Mouse (Mus musculus): Measurements from ENCODE around the gene Stard10. TPM values are rescaled to one million over a fixed set of nuclear protein-coding genes. Genes with fewer than 3 reads are reported as not detected.

The Stard10 gene
- polyA plus RNA-seq, 1 experiment from 2014 or later = 6.8 TPM

DNA sequence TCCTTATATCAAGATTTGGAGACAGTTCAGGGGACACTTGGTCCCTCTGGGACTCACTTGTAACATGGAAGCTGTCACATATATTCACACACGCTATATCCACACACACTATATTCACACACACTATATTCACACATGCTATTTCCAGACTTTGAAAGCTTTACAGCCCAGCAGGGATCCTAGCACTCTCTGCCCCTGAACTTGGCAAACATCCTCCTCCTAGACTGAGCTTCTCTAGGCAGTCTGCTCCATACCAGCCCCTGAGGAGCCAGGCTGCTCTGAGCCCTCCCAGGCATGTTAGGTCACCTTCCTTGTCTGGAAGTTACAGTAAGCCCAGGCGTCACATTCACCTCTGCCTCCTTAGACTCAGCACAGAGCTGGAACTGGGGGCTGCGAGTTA lies 19.8 kb downstream of the Stard10 start:
- Histone ChIP-seq H3K4me2 (replicated peaks) (no peak overlapping the region), H3K27me3 (no peaks in the 10 kb centered on the region), H3K27ac (no peak overlapping the region), H3K9ac (replicated peaks) (no peak overlapping the region), H3K9me3 (no peaks in the 10 kb centered on the region), H3K4me3 (replicated peaks) (no peak overlapping the region), H3K36me3 (no peaks in the 10 kb centered on the region), H3K4me1 (replicated peaks) (peaks cover 3% of the 10 kb centered on the region)
- WGBS = 87% methylated on average over 3 of the region's 3 CpGs
- no peak for ATAC-seq

- Histone ChIP-seq H3K4me1 (replicated peaks) (peaks cover 2% of the 10 kb centered on the region), H3K27me3 (no peaks in the 10 kb centered on the region), H3K27ac (no peak overlapping the region), H3K9me3 (no peaks in the 10 kb centered on the region), H3K36me3 (no peaks in the 10 kb centered on the region), H3K4me3 (replicated peaks) (no peak overlapping the region), H3K9ac (replicated peaks) (no peak overlapping the region), H3K4me2 (replicated peaks) (no peak overlapping the region)
- ATAC-seq = no peak
- WGBS = 91% methylated on average over 3 of the region's 3 CpGs
These were observed 20.5 kb downstream of the Stard10 start for GRCm38 (mm10) chr7:101337401-101337800.

DNA sequence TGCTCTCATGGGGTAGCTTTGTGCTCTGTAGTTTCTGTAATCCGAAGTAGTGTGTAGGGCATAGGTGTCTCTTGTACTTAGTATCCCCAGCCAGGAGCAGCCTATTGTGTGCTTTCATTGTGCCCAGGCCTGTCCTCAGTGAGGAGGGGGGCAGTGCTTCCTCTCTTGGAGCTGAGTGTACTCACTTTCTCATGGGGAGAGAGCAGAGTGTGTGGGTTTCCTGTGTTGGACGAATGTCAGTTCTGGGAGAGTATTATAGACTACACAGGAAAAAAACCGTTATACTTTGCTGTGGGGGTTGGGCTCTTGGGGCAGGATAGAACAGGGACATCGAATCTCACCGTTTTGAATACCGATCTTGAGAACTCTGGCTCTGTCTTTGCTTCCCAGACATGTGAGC lies 24.5 kb downstream of the Stard10 start:
- H3K4me1 ChIP-seq (replicated peaks) = no peaks in the 10 kb centered on the region; the same call in 1 of the 2 replicates
- no peak overlapping the region for H3K4me2 ChIP-seq (replicated peaks)
- no peaks in the 10 kb centered on the region for H3K36me3 ChIP-seq
- no peaks in the 10 kb centered on the region for H3K9me3 ChIP-seq
- no peak overlapping the region for H3K27ac ChIP-seq
- no peaks in the 10 kb centered on the region for H3K27me3 ChIP-seq
- WGBS = 68% methylated on average over 6 of the region's 6 CpGs
- no peak for ATAC-seq
- H3K9ac ChIP-seq (replicated peaks) = no peak overlapping the region
- H3K4me3 ChIP-seq (replicated peaks) = no peak overlapping the region

GRCm38 (mm10) chr7:101343135-101343534 lies 26.2 kb downstream of the Stard10 start:
- peaks cover 8% of the 10 kb centered on the region for H3K4me1 ChIP-seq (replicated peaks)
- H3K9ac ChIP-seq (replicated peaks) = no peak overlapping the region
- WGBS = 79% methylated on average over 7 of the region's 7 CpGs
- no peaks in the 10 kb centered on the region for H3K9me3 ChIP-seq
- ATAC-seq = no peak
- no peaks in the 10 kb centered on the region for H3K27me3 ChIP-seq
- H3K4me3 ChIP-seq (replicated peaks) = no peak overlapping the region
- H3K27ac ChIP-seq = no peak overlapping the region
- no peak overlapping the region for H3K4me2 ChIP-seq (replicated peaks)
- no peaks in the 10 kb centered on the region for H3K36me3 ChIP-seq

DNA sequence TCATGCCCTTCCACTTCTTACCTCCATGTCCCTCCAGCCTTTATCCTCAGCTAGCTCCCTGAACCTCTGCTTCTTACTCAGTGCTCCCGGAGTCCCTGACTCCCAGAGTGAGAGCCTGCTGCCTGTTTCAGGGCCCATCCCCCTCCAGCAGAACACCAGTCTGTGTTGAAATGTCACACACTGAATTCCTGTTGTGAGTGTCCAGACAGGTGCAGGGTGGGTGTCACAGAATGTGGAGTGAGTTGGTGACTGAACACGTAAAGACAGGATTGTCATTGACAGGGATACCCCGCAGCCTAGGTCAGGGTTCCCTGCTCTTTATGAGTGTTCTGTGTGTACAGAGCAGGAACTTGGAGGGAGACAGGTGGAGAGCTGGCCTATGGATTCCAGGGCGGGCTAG lies 28.0 kb downstream of the Stard10 start:
- Histone ChIP-seq H3K27me3 (peaks cover 12% of the 10 kb centered on the region), H3K9me3 (no peaks in the 10 kb centered on the region), H3K4me2 (replicated peaks) (no peak overlapping the region), H3K36me3 (no peaks in the 10 kb centered on the region), H3K4me1 (replicated peaks) (peaks cover 13% of the 10 kb centered on the region), H3K4me3 (replicated peaks) (no peak overlapping the region), H3K9ac (replicated peaks) (no peak overlapping the region), H3K27ac (no peak overlapping the region)
- WGBS = 83% methylated on average over 4 of the region's 4 CpGs
- ATAC-seq = no peak

GRCm38 (mm10) chr7:101346991-101347390 lies 30.1 kb downstream of the Stard10 start:
- H3K9me3 ChIP-seq = no peaks in the 10 kb centered on the region
- H3K27me3 ChIP-seq = peaks cover 12% of the 10 kb centered on the region
- H3K36me3 ChIP-seq = no peaks in the 10 kb centered on the region
- H3K9ac ChIP-seq (replicated peaks) = no peak overlapping the region
- H3K4me1 ChIP-seq (replicated peaks) = peaks cover 13% of the 10 kb centered on the region
- WGBS = 77% methylated on average over 2 of the region's 2 CpGs
- H3K27ac ChIP-seq = no peak overlapping the region
- no peak for ATAC-seq
- no peak overlapping the region for H3K4me3 ChIP-seq (replicated peaks)
- H3K4me2 ChIP-seq (replicated peaks) = no peak overlapping the region; the same call in 1 of the 2 replicates

DNA sequence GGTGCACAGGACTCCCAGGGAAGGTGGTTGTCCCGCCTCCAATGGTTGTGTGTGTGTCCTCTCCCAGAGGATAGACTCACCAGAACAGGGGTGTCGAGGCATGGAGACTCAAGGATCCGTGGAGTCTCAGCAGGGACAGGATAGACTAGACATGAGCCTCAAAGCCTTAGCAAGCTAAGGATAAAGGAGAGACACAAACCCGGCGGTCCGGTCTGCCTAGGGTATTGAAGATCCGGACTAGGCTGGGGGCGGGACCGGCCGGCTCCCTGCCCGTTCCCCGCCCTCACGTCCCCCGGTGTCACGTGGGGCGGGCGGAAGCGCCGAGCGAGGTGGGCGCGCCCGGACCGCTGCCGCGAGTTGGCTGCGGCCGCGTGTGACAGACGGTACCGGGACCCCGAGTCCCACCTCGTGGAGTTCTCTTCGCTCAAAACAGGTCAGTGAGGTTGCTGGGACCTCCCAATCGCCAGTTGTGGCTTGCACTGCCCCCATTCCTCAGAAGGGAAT lies 30.9 kb downstream of the Stard10 start, which contains the start of gene Arap1:
Gene Arap1, plus strand, starts transcription at position 301 of the 504 bp plus-strand sequence.
- 1% methylated on average over 35 of the region's 35 CpGs for WGBS
- H3K27me3 ChIP-seq = peaks cover 12% of the 10 kb centered on the region

GRCm38 (mm10) chr7:101348312-101348711 lies 31.4 kb downstream of the Stard10 start:
- Histone ChIP-seq H3K9me3 (no peaks in the 10 kb centered on the region), H3K27me3 (peaks cover 12% of the 10 kb centered on the region), H3K4me3 (replicated peaks) (peak overlapping the region; percentile 53), H3K4me1 (replicated peaks) (peaks cover 13% of the 10 kb centered on the region), H3K4me2 (replicated peaks) (peak overlapping the region; percentile 92), H3K36me3 (no peaks in the 10 kb centered on the region), H3K9ac (replicated peaks) (peak overlapping the region; percentile 64), H3K27ac (no peak overlapping the region)
- ATAC-seq = peak; percentile 21; the same call in 1 of the 2 replicates
- 7% methylated on average over 13 of the region's 13 CpGs for WGBS

More for the DNA sequence above, 30.9 kb downstream of the Stard10 start, which contains the start of gene Arap1:
- no peaks in the 10 kb centered on the region for H3K36me3 ChIP-seq
- no peak within 1 kb of the TSS for H3K27ac ChIP-seq
- H3K4me3 ChIP-seq (replicated peaks) = peak within 1 kb of the TSS; percentile 53
- peaks cover 13% of the 10 kb centered on the region for H3K4me1 ChIP-seq (replicated peaks)
- no peaks in the 10 kb centered on the region for H3K9me3 ChIP-seq
- ATAC-seq = peak; percentile 71
- peak within 1 kb of the TSS; percentile 92 for H3K4me2 ChIP-seq (replicated peaks)
- H3K9ac ChIP-seq (replicated peaks) = peak within 1 kb of the TSS; percentile 64

GRCm38 (mm10) chr7:101349861-101350260 lies 33.0 kb downstream of the Stard10 start:
- Histone ChIP-seq H3K9me3 (no peaks in the 10 kb centered on the region), H3K9ac (replicated peaks) (no peak overlapping the region), H3K4me1 (replicated peaks) (peaks cover 13% of the 10 kb centered on the region), H3K27ac (no peak overlapping the region), H3K36me3 (no peaks in the 10 kb centered on the region), H3K27me3 (peaks cover 12% of the 10 kb centered on the region), H3K4me3 (replicated peaks) (no peak overlapping the region), H3K4me2 (replicated peaks) (no peak overlapping the region)
- 32% methylated on average over 2 of the region's 2 CpGs for WGBS
- ATAC-seq = no peak

DNA sequence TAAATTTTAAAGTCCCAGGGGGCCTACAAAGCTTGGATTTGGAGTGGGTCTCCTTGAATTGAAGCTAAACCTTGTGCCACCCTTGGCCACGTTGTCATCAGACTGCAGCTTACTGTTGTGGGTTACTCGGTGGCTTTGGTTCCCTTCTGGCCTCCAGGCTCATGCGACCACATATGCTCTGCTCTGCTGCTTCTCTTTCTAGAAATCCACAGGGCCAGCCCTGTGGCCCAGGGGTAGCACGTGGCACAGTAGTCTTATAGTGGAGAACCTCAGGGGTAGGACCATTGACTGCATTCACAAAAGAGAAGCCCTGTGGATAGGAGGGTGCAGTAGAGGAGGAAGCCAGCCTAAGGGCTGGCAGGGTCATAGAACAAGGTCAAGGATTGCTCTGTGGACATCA lies 35.5 kb downstream of the Stard10 start:
- ATAC-seq = no peak
- Histone ChIP-seq H3K4me3 (replicated peaks) (no peak overlapping the region), H3K4me2 (replicated peaks) (no peak overlapping the region), H3K27ac (no peak overlapping the region), H3K36me3 (no peaks in the 10 kb centered on the region), H3K9ac (replicated peaks) (no peak overlapping the region), H3K27me3 (peaks cover 12% of the 10 kb centered on the region), H3K4me1 (replicated peaks) (peaks cover 17% of the 10 kb centered on the region), H3K9me3 (no peaks in the 10 kb centered on the region)
- 89% methylated on average over 4 of the region's 4 CpGs for WGBS

DNA sequence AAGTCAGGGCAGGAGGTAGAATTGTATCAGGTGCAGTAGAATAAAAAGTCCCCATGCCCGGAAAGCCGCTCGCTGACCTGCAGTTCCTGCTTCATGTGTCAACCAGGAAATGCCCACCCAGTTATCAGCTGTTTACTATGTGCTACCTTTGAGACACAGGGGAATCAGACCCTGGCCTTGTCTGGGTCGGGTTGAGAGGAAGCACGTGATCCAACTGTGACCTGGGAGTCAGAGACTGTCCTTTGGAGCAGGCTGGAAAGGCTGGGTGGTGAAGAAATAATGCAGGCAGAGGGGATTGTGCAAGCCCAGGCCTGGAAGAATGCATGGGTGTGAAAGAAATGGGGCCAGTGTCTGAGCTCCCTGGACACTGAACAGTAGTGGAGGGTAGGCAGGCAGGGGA lies 37.5 kb downstream of the Stard10 start:
- H3K4me3 ChIP-seq (replicated peaks) = no peak overlapping the region
- no peaks in the 10 kb centered on the region for H3K9me3 ChIP-seq
- H3K4me1 ChIP-seq (replicated peaks) = peaks cover 5% of the 10 kb centered on the region; the same call in 1 of the 2 replicates
- no peak overlapping the region for H3K9ac ChIP-seq (replicated peaks)
- 88% methylated on average over 5 of the region's 5 CpGs for WGBS
- no peak for ATAC-seq
- no peak overlapping the region for H3K4me2 ChIP-seq (replicated peaks)
- peaks cover 4% of the 10 kb centered on the region for H3K27me3 ChIP-seq
- H3K36me3 ChIP-seq = no peaks in the 10 kb centered on the region
- no peak overlapping the region for H3K27ac ChIP-seq

DNA sequence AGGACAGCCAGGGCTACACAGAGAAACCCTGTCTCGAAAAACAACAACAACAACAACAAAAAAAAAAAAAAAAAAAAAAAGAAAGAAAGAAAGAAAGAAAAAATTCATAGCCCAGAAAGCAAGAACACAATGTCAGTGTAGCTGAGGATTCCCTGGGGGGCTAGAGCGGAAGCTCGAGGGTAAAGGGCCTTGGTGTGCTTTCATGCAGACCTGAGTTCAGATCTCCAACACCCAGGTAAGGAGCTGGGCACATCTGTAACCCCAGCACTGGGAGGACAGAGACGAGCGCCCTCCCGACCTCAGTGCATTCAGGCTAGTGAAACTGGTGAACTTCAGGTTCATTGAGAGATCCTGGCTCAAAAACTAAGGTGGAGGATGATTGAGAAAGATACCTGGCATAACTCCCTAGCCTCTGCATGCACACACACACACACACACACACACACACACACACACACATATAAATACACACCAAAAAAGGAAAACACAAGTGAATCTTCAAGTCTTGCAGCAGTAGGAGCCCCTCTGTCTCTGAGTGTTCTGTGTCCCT lies 38.7 kb downstream of the Stard10 start:
- WGBS = 86% methylated on average over 6 of the region's 6 CpGs
- H3K27me3 ChIP-seq = no peaks in the 10 kb centered on the region; the same call in 1 of the 2 replicates
- H3K9ac ChIP-seq (replicated peaks) = no peak overlapping the region
- no peaks in the 10 kb centered on the region for H3K36me3 ChIP-seq
- H3K4me3 ChIP-seq (replicated peaks) = no peak overlapping the region
- ATAC-seq = no peak
- no peaks in the 10 kb centered on the region for H3K9me3 ChIP-seq
- H3K4me2 ChIP-seq (replicated peaks) = no peak overlapping the region
- no peak overlapping the region for H3K27ac ChIP-seq
- H3K4me1 ChIP-seq (replicated peaks) = peaks cover 5% of the 10 kb centered on the region; the same call in 1 of the 2 replicates

- H3K9me3 ChIP-seq = no peaks in the 10 kb centered on the region
- no peak overlapping the region for H3K4me3 ChIP-seq (replicated peaks)
- ATAC-seq = no peak
- no peak overlapping the region for H3K27ac ChIP-seq
- no peak overlapping the region for H3K9ac ChIP-seq (replicated peaks)
- H3K27me3 ChIP-seq = no peaks in the 10 kb centered on the region; the same call in 1 of the 2 replicates
- no peak overlapping the region for H3K4me2 ChIP-seq (replicated peaks)
- peaks cover 5% of the 10 kb centered on the region; the same call in 1 of the 2 replicates for H3K4me1 ChIP-seq (replicated peaks)
- no peaks in the 10 kb centered on the region for H3K36me3 ChIP-seq
- 89% methylated on average over 3 of the region's 3 CpGs for WGBS
These were observed 40.0 kb downstream of the Stard10 start for GRCm38 (mm10) chr7:101356868-101357267.
